Mouse (Mus musculus) erythroblast, adult 5-6 weeks (primary cell): ENCODE results near the gene Slc12a8. TPM values are rescaled to one million over a fixed set of nuclear protein-coding genes. Genes with fewer than 3 reads are reported as not detected.

Experiments
- total RNA-seq, 2 experiments: library from RNA; stranded (forward) in 1 of 2; stranded (reverse) in 1 of 2; fragments of 150-400 nt in 1 of 2; fragments of 200-764, 138-1000 nt in 1 of 2; gene quantifications; 2 replicates each; pipeline versions ENCODE4 v1.2.3 to v1.2.4; 2015 to 2017; ENCODE audit warnings: low replicate concordance in 2 of 2

Gene Slc12a8
- total RNA-seq, 2 experiments from 2014 or later: not detected

Other genes with a start within 250 kb of the Slc12a8 start
- 11.5 and 15.7 TPM in 2 replicates for gene Zfp148, start 136.5 kb upstream of the Slc12a8 start, total RNA-seq (2015; ENCODE audit: low replicate concordance)
- 5.8 and 7.2 TPM in 2 replicates for gene Zfp148, start 136.5 kb upstream of the Slc12a8 start, total RNA-seq (2017; ENCODE audit: low replicate concordance)
- 3.7 and 7.5 TPM in 2 replicates for gene Heg1, start 167.0 kb downstream of the Slc12a8 start, total RNA-seq (2015; ENCODE audit: low replicate concordance)
- 2.4 and 6.4 TPM in 2 replicates for gene Heg1, start 167.0 kb downstream of the Slc12a8 start, total RNA-seq (2017; ENCODE audit: low replicate concordance)